Mouse (Mus musculus) forebrain, embryonic 10.5 days (tissue): Measurements from ENCODE around the gene Gm1113. TPM values are rescaled to one million over a fixed set of nuclear protein-coding genes. Genes with fewer than 3 reads are reported as not detected.

Experiments
- DNase-seq: peaks from one replicate; pipeline ENCODE4 v3.0.0-alpha.2; 2017; ENCODE audit warnings: low spot score; ENCODE audit errors: extremely low spot score
- H3K27ac ChIP-seq: fragments of 300-500 bp; sonication (generic); 2 replicates; pipeline ENCODE4 v1.5.1; 2016; ENCODE audit warnings: mild to moderate bottlenecking
- H3K27me3 ChIP-seq: fragments of 300-500 bp; sonication (generic); 2 replicates; pipeline ENCODE4 v1.6.1; 2016; ENCODE audit warnings: mild to moderate bottlenecking; ENCODE audit not compliant: poor library complexity, severe bottlenecking
- H3K36me3 ChIP-seq: fragments of 300-500 bp; sonication (generic); replicated peaks from 2 replicates; pipeline ENCODE4 v1.6.1; 2016; ENCODE audit warnings: mild to moderate bottlenecking, moderate library complexity
- H3K4me1 ChIP-seq: fragments of 300-500 bp; sonication (generic); 2 replicates; pipeline ENCODE4 v1.6.1; 2016
- H3K4me3 ChIP-seq: fragments of 300-500 bp; sonication (generic); 2 replicates; pipeline ENCODE4 v1.5.1; 2016; ENCODE audit warnings: mild to moderate bottlenecking, moderate library complexity
- H3K9me3 ChIP-seq: fragments of 300-500 bp; sonication (generic); 2 replicates; pipeline ENCODE4 v1.6.1; 2016; ENCODE audit warnings: mild to moderate bottlenecking, moderate library complexity
- WGBS: fragments of 180-500 bp; shearing (Covaris S2); methylation state at CpG from one replicate; pipeline ENCODE4 v1.1.7; 2016; 5-methylcytosine and 5-hydroxymethylcytosine counted together
- polyA plus RNA-seq: library from polyadenylated mRNA; unstranded; fragments of >200 nt; fragmentation: Nextera tagmentation; extraction: Ambion mirVana; gene quantifications from 2 replicates; pipeline ENCODE4 v1.2.1, GENCODE M21; 2016

The Gm1113 gene
- polyA plus RNA-seq, 1 experiment from 2014 or later, result not detected

DNA sequence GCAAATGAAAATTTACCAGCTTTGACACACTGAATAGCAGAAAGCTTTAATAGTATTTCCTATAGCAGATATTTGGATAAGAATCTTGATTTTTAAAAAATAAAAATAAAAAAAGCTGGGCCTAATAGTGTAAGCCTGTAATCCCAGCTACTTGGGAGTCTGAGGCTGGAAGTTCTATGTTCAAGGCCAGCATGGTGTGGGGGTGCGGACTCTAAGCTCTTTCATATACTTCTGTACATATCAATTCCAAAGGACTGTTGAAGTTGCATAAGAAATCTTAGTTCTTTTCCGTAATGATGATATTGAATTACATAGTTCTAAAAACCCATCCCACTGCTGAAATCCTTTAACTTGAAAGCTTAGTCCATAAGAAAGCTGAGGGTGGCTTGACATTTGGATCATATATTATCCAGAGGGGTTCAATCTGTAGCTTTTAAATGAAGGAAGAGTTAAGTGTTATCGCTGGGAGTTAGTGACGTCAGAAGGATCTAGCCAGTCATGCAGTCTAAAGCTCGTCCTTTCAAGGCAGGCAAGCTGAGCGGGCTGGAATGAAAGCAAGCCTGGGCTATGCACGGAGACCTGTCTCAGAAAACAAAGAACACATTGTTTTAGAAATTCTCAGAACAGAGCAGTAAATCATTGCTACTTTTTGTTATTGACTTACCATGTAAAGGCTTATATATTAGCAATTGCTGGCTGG, 24.9 kb downstream of the Gm1113 start:
- peaks cover 86% of the 10 kb centered on the region for H3K36me3 ChIP-seq

DNA sequence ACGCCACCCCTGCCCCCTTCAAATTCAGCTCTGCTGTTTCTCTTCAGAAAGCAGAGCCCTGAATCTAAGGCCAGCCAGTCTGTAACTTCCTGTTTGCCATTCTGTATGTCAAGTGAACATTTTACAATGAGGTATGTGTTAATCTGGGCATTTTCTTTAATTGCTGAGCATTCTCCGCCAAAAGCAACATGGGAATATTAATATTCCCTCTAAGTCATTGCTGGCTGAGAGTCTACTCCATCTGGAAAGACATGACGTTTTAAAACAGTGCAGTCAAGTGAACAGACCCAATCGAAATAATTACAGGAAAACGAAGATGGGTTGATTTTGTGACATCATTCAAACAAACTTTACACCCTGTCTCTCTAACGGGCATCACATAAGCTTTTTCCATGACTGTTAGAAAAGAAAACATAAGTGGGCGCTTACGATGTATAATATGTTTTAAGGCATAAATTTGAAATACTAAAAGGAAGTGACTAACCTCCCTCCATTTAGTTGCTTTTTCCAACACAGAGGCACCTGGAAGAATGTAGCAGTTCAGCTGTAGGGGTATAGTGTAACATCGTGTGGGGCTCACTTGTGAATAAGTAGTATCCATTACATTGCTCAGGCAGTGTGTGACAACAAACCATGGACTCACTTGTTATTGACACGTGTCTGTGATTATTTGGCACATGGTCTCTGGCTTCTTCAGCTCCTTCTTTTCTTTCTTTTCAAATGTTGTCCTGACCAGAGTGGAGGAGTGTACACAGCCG, 26.8 kb downstream of the Gm1113 start:
- Histone ChIP-seq H3K27me3 (no peaks in the 10 kb centered on the region), H3K9me3 (no peaks in the 10 kb centered on the region), H3K27ac (no peak overlapping the region), H3K4me3 (no peak overlapping the region), H3K36me3 (peaks cover 85% of the 10 kb centered on the region), H3K4me1 (peaks cover 11% of the 10 kb centered on the region)
- 87% methylated on average over 11 of the region's 11 CpGs for WGBS
- no peak for DNase-seq

More for the DNA sequence above, 24.9 kb downstream of the Gm1113 start:
- Histone ChIP-seq H3K27ac (no peak overlapping the region), H3K27me3 (no peaks in the 10 kb centered on the region), H3K4me1 (peaks cover 11% of the 10 kb centered on the region), H3K4me3 (no peak overlapping the region), H3K9me3 (no peaks in the 10 kb centered on the region)
- DNase-seq, result no peak
- 52% methylated on average over 7 of the region's 7 CpGs for WGBS

- H3K27me3 ChIP-seq, result no peaks in the 10 kb centered on the region
- H3K36me3 ChIP-seq, result peaks cover 90% of the 10 kb centered on the region
- H3K4me3 ChIP-seq, result no peak overlapping the region
- H3K27ac ChIP-seq, result no peak overlapping the region
- 95% methylated on average over 4 of the region's 4 CpGs for WGBS
- no peak for DNase-seq
- no peaks in the 10 kb centered on the region for H3K9me3 ChIP-seq
- peaks cover 3% of the 10 kb centered on the region; the same call in 1 of the 2 replicates for H3K4me1 ChIP-seq
Observed at GRCm38 (mm10) chr9:35488496-35488895, 29.6 kb downstream of the Gm1113 start.

- Histone ChIP-seq H3K4me3 (no peak overlapping the region), H3K27ac (no peak overlapping the region), H3K27me3 (no peaks in the 10 kb centered on the region), H3K9me3 (no peaks in the 10 kb centered on the region), H3K4me1 (no peaks in the 10 kb centered on the region), H3K36me3 (peaks cover 95% of the 10 kb centered on the region)
- 89% methylated on average over 13 of the region's 13 CpGs for WGBS
- no peak for DNase-seq
Observed at GRCm38 (mm10) chr9:35486616-35487015, 31.5 kb downstream of the Gm1113 start.

- peaks cover 96% of the 10 kb centered on the region for H3K36me3 ChIP-seq
- WGBS, result 96% methylated on average over 3 of the region's 3 CpGs
Observed at GRCm38 (mm10) chr9:35483949-35484348, 34.1 kb downstream of the Gm1113 start.

GRCm38 (mm10) chr9:35482014-35482898, 35.8 kb downstream of the Gm1113 start:
- Histone ChIP-seq H3K27me3 (no peaks in the 10 kb centered on the region), H3K9me3 (no peaks in the 10 kb centered on the region), H3K36me3 (peaks cover 96% of the 10 kb centered on the region), H3K27ac (no peak overlapping the region), H3K4me3 (no peak overlapping the region), H3K4me1 (no peaks in the 10 kb centered on the region)
- WGBS, result 88% methylated on average over 13 of the region's 13 CpGs
- no peak for DNase-seq

More at GRCm38 (mm10) chr9:35483949-35484348, 34.1 kb downstream of the Gm1113 start:
- no peaks in the 10 kb centered on the region for H3K9me3 ChIP-seq
- no peak overlapping the region for H3K4me3 ChIP-seq
- no peak for DNase-seq
- no peak overlapping the region for H3K27ac ChIP-seq
- H3K4me1 ChIP-seq, result no peaks in the 10 kb centered on the region
- H3K27me3 ChIP-seq, result no peaks in the 10 kb centered on the region

DNA sequence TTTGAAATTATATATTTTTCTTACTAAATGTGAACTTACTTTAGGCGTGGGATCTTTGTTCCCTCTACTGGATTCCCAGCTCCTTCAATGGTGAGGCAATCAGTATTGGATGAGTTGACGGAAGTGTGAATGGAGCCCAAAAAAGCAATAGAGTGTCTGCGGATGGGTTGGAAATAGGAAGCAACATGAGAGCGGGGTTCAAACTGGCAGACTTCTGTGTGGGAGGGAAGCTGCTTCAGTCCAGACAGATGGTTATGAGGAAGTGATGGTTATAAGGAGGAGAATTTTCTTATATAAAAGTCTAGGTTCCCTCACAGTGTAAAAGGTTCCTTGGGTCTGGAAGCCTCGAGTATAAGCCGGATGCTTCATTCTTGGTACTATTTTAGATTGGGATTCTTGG, 38.6 kb downstream of the Gm1113 start:
- Histone ChIP-seq H3K36me3 (peaks cover 99% of the 10 kb centered on the region), H3K9me3 (no peaks in the 10 kb centered on the region), H3K27me3 (no peaks in the 10 kb centered on the region), H3K27ac (no peak overlapping the region), H3K4me1 (no peaks in the 10 kb centered on the region), H3K4me3 (no peak overlapping the region)
- no peak for DNase-seq
- WGBS, result 95% methylated on average over 6 of the region's 6 CpGs

DNA sequence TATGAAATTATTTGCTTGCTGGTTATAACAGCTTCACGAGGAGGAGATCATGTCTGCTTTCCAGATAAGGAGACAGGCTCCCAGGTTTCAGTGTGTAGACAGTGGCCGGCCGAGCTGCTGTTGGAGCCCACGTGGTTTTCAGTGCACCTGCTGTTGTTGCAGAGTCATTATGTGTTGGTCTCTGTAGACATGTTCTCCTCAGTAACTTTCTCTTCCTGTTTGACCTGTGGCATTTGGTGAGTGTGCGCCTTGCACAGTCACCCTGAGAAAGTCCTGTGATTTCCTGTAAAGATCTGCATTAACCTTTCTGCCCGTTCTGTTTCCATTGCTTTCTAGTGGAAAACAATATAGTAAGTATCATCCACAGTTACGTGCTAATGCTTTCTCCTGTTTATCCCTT, 42.7 kb downstream of the Gm1113 start:
- Histone ChIP-seq H3K27ac (no peak overlapping the region), H3K4me1 (no peaks in the 10 kb centered on the region), H3K27me3 (no peaks in the 10 kb centered on the region), H3K4me3 (no peak overlapping the region), H3K9me3 (no peaks in the 10 kb centered on the region), H3K36me3 (peaks cover 99% of the 10 kb centered on the region)
- no peak for DNase-seq
- WGBS, result 91% methylated on average over 7 of the region's 7 CpGs

DNA sequence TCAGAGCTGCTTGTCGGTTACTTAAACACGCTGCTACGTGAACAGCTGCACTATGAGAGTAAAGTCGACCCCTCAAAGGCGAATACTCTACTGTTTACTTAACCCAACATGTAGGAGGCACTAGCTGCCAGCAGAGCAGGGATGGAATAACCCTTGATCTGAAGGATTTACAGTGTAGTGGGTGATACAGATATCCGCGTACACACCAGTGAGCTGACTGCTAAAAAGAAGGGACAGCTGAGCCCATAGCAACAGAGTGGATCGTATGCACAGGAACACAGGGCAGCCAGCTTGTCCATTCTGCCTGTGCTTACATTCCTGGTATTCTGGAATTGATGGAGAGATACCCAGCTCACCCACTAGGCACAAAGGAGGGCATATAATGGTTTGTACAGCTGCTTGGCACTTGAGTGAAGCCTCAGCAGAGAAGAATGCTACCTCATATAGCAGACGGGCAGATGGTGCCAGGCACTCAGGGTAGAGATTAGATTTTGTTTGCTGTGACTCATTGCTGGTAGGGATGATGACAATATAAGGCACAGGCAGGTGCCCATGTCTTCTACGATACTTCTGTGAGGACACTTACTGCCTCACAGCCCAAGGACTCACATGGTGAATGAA, 43.9 kb downstream of the Gm1113 start:
- WGBS, result 94% methylated on average over 10 of the region's 10 CpGs
- Histone ChIP-seq H3K9me3 (no peaks in the 10 kb centered on the region), H3K36me3 (peaks cover 100% of the 10 kb centered on the region), H3K27me3 (no peaks in the 10 kb centered on the region), H3K27ac (no peak overlapping the region), H3K4me3 (no peak overlapping the region), H3K4me1 (no peaks in the 10 kb centered on the region)
- no peak for DNase-seq

DNA sequence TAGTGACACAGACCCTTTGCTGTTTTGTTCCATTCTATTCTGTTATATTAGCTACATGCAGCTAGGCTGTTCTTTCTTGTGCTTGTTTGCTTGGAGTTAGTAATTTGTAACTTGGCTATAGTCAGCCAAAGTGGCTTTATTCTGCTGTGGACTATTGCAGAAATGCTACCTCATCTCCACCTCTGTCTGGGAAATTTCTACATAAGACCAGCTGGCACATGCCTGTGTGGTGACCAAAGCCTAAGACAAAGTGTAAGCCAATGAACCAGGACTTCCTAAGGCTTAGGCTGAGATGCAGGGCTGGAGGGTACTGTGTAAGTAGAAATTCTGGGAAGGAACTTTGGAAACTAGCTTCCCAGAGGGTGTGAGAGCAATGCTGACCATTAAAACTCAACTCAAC, 49.2 kb downstream of the Gm1113 start:
- Histone ChIP-seq H3K4me3 (no peak overlapping the region), H3K9me3 (no peaks in the 10 kb centered on the region), H3K36me3 (peaks cover 87% of the 10 kb centered on the region), H3K27ac (no peak overlapping the region), H3K27me3 (no peaks in the 10 kb centered on the region), H3K4me1 (peaks cover 12% of the 10 kb centered on the region; the same call in 1 of the 2 replicates)
- DNase-seq, result no peak

DNA sequence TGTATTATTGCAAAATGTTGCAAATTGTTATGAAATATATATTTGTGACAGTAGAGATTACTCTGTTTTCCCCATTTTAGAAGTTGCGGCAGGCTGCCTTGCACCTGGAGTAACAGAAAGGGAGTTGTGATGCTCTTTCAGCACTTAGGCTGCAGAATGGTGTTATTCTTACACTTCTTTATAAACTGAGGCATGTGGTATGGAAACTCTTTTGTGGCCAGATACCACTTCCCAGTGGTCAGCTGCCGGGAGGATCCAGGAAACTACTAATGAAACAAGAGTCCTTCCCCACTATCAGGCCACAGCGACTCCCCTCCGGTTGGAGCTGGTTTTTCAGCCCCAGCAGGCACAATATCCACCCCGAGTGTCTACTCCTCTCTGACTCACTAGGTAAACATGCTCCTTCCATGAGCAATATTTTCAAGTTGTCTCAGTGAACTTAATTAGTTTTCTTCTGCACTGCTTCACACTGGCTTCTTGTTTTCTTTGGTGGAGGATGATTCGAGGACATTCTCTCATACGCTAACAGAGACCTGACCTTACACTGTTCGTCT, 50.7 kb downstream of the Gm1113 start:
- Histone ChIP-seq H3K27me3 (no peaks in the 10 kb centered on the region), H3K36me3 (peaks cover 86% of the 10 kb centered on the region), H3K4me3 (no peak overlapping the region), H3K27ac (no peak overlapping the region), H3K4me1 (peaks cover 12% of the 10 kb centered on the region; the same call in 1 of the 2 replicates), H3K9me3 (no peaks in the 10 kb centered on the region)
- WGBS, result 84% methylated on average over 8 of the region's 8 CpGs
- no peak for DNase-seq

DNA sequence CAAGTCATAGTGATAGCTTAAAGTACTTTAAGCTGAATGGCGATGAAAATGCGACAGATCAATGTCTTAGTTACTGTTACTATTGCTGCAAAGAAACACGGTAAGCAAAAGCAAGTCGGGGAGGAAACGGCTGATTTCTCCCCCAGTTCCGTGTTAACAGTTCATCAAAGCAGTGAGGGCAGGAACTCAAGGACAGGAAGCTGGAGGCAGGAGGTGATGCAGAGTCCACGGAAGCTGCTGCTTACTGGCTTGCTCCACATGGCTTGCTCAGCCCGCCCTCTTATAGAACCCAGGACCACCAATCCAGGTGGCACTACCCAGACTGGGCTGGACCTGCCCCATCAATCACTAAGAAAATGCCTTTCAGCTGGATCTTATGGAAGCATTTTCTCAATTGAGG, 58.5 kb downstream of the Gm1113 start:
- H3K27ac ChIP-seq, result no peak overlapping the region
- H3K4me1 ChIP-seq, result no peaks in the 10 kb centered on the region
- WGBS, result 87% methylated on average over 8 of the region's 8 CpGs
- peaks cover 91% of the 10 kb centered on the region for H3K36me3 ChIP-seq
- H3K4me3 ChIP-seq, result no peak overlapping the region
- no peak for DNase-seq
- no peaks in the 10 kb centered on the region for H3K27me3 ChIP-seq
- H3K9me3 ChIP-seq, result no peaks in the 10 kb centered on the region
